Mouse (Mus musculus) adrenal gland, postnatal 36 days (tissue): ENCODE data around the gene Cypt3. TPM values are rescaled to one million over a fixed set of nuclear protein-coding genes. Genes with fewer than 3 reads are reported as not detected.

Experiments used
- DNase-seq, 2 experiments: peaks; one replicate each; pipeline ENCODE4 v3.0.0; 2021; ENCODE audit warnings: mixed read lengths in 1 of 2
- long read RNA-seq, 2 experiments: library from polyadenylated mRNA; stranded (forward); transcript quantifications; one replicate each; pipeline ENCODE4 v2.0.0; 2021; ENCODE audit warnings: borderline sequencing depth in 2 of 2
- total RNA-seq, 2 experiments: library from RNA; stranded (reverse); gene quantifications; 2 replicates each; pipeline ENCODE4 v1.2.3; 2021

Cypt3 gene
- total RNA-seq: not detected
- long read RNA-seq, experiment 1: 0 reads
- long read RNA-seq, experiment 2: 0 reads

DNA sequence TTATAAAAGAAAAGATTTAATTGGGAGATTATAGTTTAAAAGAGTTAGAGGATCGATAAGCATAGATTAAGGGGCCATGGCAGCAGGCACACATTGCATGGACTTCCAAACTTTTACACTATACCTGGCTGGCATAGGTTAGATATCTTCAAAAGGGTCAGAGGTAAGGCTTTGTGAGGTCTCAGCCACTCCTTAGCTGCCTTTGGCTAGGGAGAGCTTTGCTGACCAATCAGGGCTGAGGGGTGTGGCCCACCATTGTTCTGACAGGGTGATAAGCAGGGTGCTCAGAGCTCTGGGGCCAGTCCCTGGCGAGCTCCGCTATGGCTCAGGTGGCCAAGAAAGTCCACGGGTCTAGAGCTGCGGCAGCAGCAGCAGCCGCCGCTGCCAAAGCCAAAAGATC is at the start of gene Cypt3:
TSS of gene Cypt3 (plus strand) at position 301 of the 400 bp plus-strand sequence.
- DNase-seq: no peak

- DNase-seq: peak; percentile 29 to 53
Measured at GRCm38 (mm10) chrX:153515491-153515890, 42.9 kb upstream of the Cypt3 start.

DNA sequence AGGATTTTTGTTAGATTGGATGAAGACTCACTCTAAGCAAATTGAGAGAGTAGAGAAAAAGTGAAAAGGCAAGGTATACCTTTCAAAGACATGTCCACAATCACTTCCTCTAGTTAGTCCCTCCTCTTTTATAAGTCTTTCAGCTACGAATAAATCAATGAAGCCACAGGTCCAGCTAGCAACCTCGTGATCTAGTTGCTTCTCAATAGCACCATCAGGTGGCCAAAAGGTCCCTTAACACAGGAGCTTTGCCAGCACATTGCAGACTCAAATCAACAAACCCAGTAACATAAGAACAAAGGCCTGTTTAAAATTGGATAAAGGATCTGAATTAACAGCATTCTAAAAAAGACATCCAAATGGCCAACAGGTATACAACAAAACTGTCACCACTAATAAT is 30.0 kb upstream of the Cypt3 start:
- peak in 1 of 2 experiments; percentile 15 for DNase-seq

DNA sequence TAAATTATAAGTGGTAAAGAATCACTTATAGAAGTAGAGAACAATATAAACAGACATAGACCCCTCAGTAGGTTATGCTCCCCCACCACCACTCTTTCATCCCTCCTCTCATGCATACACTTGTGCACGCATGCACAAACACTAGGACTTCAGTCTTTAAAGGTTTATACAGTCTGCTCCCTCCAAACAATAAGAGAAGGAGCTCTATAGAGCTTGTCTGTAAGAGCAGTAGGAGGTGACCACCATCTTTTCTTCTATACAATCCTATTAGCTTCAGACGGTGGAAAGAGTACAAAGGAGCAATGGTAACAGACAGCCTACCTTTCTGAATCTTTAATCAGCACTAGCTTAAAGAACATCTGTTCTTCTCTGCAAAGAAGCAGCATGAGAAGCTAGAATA is 1.8 kb upstream of the Cypt3 start:
- no peak for DNase-seq

DNA sequence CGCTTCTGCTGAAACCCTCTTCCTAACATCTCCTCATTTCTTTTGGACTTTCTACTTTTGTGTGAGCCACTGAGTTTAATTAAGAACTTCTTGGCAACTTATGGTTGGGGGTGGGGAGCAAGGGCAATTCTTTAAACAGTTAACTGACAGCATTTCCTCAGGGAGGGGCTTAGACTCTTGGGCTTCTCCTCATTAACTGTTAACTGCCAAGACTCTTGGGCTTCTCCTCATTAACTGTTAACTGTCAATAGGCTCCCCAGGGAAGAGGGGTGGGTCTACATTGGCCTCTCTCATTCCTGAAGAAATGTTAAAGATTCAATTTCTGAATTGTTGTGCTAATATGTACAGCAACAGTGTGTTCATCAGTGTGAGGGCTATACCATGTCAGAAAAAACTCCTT is 6.3 kb downstream of the Cypt3 start:
- no peak for DNase-seq

DNA sequence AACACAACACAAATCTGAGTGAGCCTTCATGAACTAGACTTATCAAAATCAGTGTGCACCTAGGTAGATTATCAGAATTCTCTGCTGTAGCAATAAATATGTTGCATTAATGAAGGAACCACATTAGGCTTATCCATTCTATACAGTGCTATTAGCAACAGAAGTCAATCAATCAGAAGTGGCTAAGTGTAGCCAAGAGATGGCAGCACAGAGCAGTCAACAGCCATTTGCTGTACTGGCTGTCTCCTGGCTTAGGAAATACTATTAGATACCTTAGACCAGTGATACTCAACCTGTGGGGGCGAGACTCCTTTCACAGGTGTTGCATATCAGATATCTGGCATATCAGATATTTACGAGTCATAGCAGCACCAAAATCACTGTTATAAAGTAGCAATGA is 41.2 kb downstream of the Cypt3 start:
- peak in 1 of 2 experiments; percentile 11 for DNase-seq

Other genes with a start within 250 kb of the Cypt3 start
- gene Ubqln2, start 60.4 kb upstream of the Cypt3 start, total RNA-seq: 10 to 100 TPM; 56.4 to 74.8 TPM
- 10 to 100 TPM in 1 of 2 experiments, 1 to 10 TPM in 1; 8.9 to 13.3 TPM for gene Kctd12b, start 137.8 kb downstream of the Cypt3 start, total RNA-seq
- 10 to 100 TPM; 68.0 to 69.1 TPM for gene Nbdy, start 165.0 kb downstream of the Cypt3 start, total RNA-seq